Mouse (Mus musculus) regulatory T cell (primary cell): ENCODE measurements around the gene Fam120a.

Experiments used
- in situ Hi-C: fragments of 300-600 bp; cut with MboI, MseI; formaldehyde crosslinking; loops from one replicate; pipeline ENCODE4 v1.15.1; 2025; ENCODE audit warnings: high pct_unique_total_duplicates

Gene Fam120a

GRCm38 (mm10) chr13:48967956-48968749 is at the start of gene Fam120a:
TSS of gene Fam120a (minus strand) at chr13:48968017.
- in situ Hi-C loops, result no loop called here

- in situ Hi-C loops, result loop anchor here (10.0 kb wide), 1 partner anchor 363 kb away; no protein-coding TSS in a partner anchor
Observed at GRCm38 (mm10) chr13:49017375-49017774, 49.6 kb upstream of the Fam120a start.

GRCm38 (mm10) chr13:49016311-49016761 is 48.5 kb upstream of the Fam120a start:
- in situ Hi-C loops, result loop anchor here (10.0 kb wide), 1 partner anchor 362 kb away; no protein-coding TSS in a partner anchor

- in situ Hi-C loops, result loop anchor here (10.0 kb wide), 1 partner anchor 361 kb away; no protein-coding TSS in a partner anchor
Observed at GRCm38 (mm10) chr13:49015366-49016306, 47.8 kb upstream of the Fam120a start.

GRCm38 (mm10) chr13:49013206-49013794 is 45.5 kb upstream of the Fam120a start:
- in situ Hi-C loops, result loop anchor here (10.0 kb wide), 1 partner anchor 358 kb away; no protein-coding TSS in a partner anchor

- in situ Hi-C loops, result no loop called here
Observed at GRCm38 (mm10) chr13:49001691-49002090, 33.9 kb upstream of the Fam120a start.

GRCm38 (mm10) chr13:48998591-48998990 is 30.8 kb upstream of the Fam120a start:
- in situ Hi-C loops, result loop anchor here (5.0 kb wide), 1 partner anchor 46 kb away; no protein-coding TSS in a partner anchor

GRCm38 (mm10) chr13:48996731-48997130 is 28.9 kb upstream of the Fam120a start:
- in situ Hi-C loops, result loop anchor here (5.0 kb wide), 1 partner anchor 44 kb away; no protein-coding TSS in a partner anchor

- in situ Hi-C loops, result loop anchor here (5.0 kb wide), 1 partner anchor 43 kb away; no protein-coding TSS in a partner anchor
Observed at GRCm38 (mm10) chr13:48994903-48995302, 27.1 kb upstream of the Fam120a start.

- in situ Hi-C loops, result no loop called here
Observed at GRCm38 (mm10) chr13:48992914-48993313, 25.1 kb upstream of the Fam120a start.

GRCm38 (mm10) chr13:48990138-48990537 is 22.3 kb upstream of the Fam120a start:
- in situ Hi-C loops, result no loop called here

- in situ Hi-C loops, result no loop called here
Observed at GRCm38 (mm10) chr13:48982482-48983098, 14.8 kb upstream of the Fam120a start.

GRCm38 (mm10) chr13:48979069-48979468 is 11.3 kb upstream of the Fam120a start:
- in situ Hi-C loops, result no loop called here

GRCm38 (mm10) chr13:48977858-48978257 is 10.0 kb upstream of the Fam120a start:
- in situ Hi-C loops, result no loop called here

GRCm38 (mm10) chr13:48974699-48975098 is 6.9 kb upstream of the Fam120a start:
- in situ Hi-C loops, result loop anchor here (5.0 kb wide), 1 partner anchor 97 kb away; no protein-coding TSS in a partner anchor

GRCm38 (mm10) chr13:48974266-48974665 is 6.4 kb upstream of the Fam120a start:
- in situ Hi-C loops, result loop anchor here (5.0 kb wide), 1 partner anchor 97 kb away; no protein-coding TSS in a partner anchor

- in situ Hi-C loops, result loop anchor here (5.0 kb wide), 1 partner anchor 96 kb away; no protein-coding TSS in a partner anchor
Observed at GRCm38 (mm10) chr13:48973231-48973630, 5.4 kb upstream of the Fam120a start.

GRCm38 (mm10) chr13:48971033-48971432 is 3.2 kb upstream of the Fam120a start:
- in situ Hi-C loops, result loop anchor here (5.0 kb wide), 1 partner anchor 94 kb away; no protein-coding TSS in a partner anchor

- in situ Hi-C loops, result loop anchor here (5.0 kb wide), 1 partner anchor 93 kb away; no protein-coding TSS in a partner anchor
Observed at GRCm38 (mm10) chr13:48970566-48970965, 2.7 kb upstream of the Fam120a start.

- in situ Hi-C loops, result no loop called here
Observed at GRCm38 (mm10) chr13:48968750-48969088, 902 bp upstream of the Fam120a start.
